Mouse (Mus musculus) E14TG2a.4 (cell line): ENCODE results near the gene Kcnip1.

Experiments used
- H3K27me3 ChIP-seq: 2 replicates; pipeline ENCODE4 v1.6.1; 2014; ENCODE audit warnings: low read length, control low read depth; ENCODE audit not compliant: insufficient read depth
- H3K36me3 ChIP-seq: 2 replicates; pipeline ENCODE4 v1.6.1; 2014; ENCODE audit warnings: low read length, control low read depth; ENCODE audit not compliant: insufficient read depth
- H3K4me1 ChIP-seq: replicated peaks from 2 replicates; pipeline ENCODE4 v1.6.1; 2014; ENCODE audit warnings: low read depth, low read length, control low read depth
- H3K4me3 ChIP-seq: replicated peaks from 2 replicates; pipeline ENCODE4 v1.5.1; 2014; ENCODE audit warnings: mild to moderate bottlenecking, low read length
- H3K9me3 ChIP-seq: 2 replicates; pipeline ENCODE4 v1.6.1; 2014; ENCODE audit warnings: low read length, control low read depth
- CTCF ChIP-seq: conservative IDR thresholded peaks from 2 replicates; pipeline ENCODE4 v1.5.1; 2014; ENCODE audit warnings: low read length
- NANOG ChIP-seq: IDR thresholded peaks from 2 replicates; pipeline ENCODE4 v1.6.1; 2014; ENCODE audit warnings: borderline replicate concordance, low read length, mixed read lengths
- POU5F1 ChIP-seq: IDR thresholded peaks from 2 replicates; pipeline ENCODE4 v1.6.1; 2014; ENCODE audit warnings: low read length, borderline replicate concordance

Gene Kcnip1

DNA sequence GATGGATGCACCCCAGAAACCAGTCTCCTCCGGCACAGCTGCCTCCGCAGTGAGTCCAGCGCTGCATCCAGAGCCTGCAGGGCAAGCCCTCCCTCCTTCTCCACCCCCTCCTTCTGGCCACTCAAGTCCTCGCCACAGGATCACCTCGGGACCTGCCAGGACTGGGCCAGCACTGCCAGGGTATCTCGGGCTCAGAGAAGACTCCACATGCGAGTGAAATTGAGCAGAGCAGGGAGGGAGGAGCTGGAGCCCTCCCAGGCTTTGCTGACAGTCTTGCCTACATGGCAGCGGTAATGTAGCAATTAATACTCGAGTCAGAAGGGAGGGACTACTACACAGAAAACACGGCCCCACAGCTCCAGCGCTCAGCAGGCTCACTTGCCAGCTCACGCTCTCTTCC is at the start of gene Kcnip1:
Gene Kcnip1, minus strand, starts transcription at position 215 of the 400 bp plus-strand sequence.
- peaks cover 39% of the 10 kb centered on the region for H3K27me3 ChIP-seq
- H3K4me3 ChIP-seq = no peak within 1 kb of the TSS
- H3K9me3 ChIP-seq = no peaks in the 10 kb centered on the region
- H3K36me3 ChIP-seq = no peaks in the 10 kb centered on the region
- H3K4me1 ChIP-seq = no peaks in the 10 kb centered on the region
- TF ChIP-seq NANOG = no peak

DNA sequence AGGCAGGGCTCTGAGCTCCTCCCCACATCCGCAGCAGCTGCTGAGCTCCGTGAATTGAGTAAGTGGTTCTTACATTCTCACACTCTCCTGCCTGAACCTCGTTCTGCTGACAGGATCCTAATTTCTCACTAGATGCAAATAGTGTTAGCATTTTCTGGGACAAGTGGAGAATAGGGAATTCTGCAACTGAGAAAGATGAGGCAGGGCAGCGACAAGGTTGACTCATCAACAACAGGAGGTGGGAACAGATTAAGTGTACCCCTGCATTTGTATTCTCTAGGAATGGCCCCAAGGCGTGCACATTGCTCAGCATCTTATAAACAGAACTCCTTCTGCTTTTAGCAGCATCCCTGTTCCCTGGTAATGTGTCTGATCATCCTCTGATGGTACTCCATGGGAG is 47.1 kb upstream of the Kcnip1 start:
- no peak for TF ChIP-seq POU5F1
- no peak for TF ChIP-seq CTCF
- TF ChIP-seq NANOG = no peak
- no peaks in the 10 kb centered on the region for H3K4me1 ChIP-seq
- H3K9me3 ChIP-seq = no peaks in the 10 kb centered on the region
- H3K27me3 ChIP-seq = no peaks in the 10 kb centered on the region
- H3K4me3 ChIP-seq = no peak overlapping the region
- no peaks in the 10 kb centered on the region for H3K36me3 ChIP-seq

DNA sequence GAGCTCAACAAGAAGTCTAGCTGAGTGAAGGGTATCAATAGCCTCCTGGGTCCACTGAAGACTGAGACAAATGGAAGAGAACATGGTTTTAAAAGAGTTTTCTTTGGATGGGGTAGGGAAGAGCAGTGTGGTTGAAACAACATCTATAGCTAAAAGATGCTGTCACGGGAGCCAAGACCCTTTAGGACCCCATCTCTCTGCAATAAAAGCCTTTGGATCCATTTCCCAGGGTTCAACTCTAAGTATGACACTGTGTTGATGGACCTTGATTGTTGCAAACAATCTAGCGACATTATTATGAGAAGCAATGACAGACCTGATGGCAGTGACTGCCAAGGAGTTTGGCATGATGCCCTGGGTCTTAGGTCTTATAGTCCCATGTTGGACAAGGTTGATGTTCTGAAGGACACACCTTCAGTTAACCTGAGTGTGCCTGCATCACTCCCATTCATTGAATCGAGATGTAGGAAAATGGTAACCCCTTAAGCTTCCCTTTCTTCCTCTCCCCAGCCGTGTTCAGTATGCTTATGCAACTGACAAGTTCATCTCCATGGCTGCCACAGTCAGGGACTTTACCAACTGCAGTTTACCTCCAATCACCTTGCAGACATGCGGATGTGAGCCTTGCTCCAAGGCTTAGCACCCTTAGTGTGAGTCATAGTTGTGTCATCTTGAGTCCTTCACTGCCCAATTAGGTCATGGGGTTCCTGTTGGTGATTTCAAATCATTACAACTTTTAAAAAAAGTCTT is 43.1 kb upstream of the Kcnip1 start:
- no peaks in the 10 kb centered on the region for H3K4me1 ChIP-seq
- no peak overlapping the region for H3K4me3 ChIP-seq
- no peaks in the 10 kb centered on the region for H3K27me3 ChIP-seq
- TF ChIP-seq POU5F1 = no peak
- TF ChIP-seq CTCF = no peak
- no peak for TF ChIP-seq NANOG
- no peaks in the 10 kb centered on the region for H3K36me3 ChIP-seq
- no peaks in the 10 kb centered on the region for H3K9me3 ChIP-seq

DNA sequence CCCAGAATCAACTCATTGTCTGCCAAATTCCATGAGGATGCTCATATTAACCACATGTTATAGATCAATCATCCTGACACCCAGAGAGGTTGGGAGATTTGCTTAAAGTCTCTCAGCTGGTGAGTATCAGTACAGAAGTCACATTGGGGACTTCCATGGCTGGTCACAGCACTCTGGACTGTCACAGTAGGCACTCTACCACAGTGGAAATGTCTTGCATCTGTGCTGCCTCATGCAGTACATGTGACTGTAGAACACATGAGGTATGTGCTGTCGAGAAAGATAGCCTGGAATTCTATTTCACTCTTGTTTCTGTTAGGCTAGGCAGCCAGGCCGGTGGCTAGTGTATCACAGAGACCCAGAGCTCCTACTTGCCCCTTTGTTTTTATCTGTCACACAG is 41.8 kb upstream of the Kcnip1 start:
- Histone ChIP-seq H3K4me1 (no peaks in the 10 kb centered on the region), H3K4me3 (no peak overlapping the region), H3K36me3 (no peaks in the 10 kb centered on the region), H3K27me3 (no peaks in the 10 kb centered on the region), H3K9me3 (no peaks in the 10 kb centered on the region)
- no peak for TF ChIP-seq CTCF
- no peak for TF ChIP-seq POU5F1
- TF ChIP-seq NANOG = no peak

DNA sequence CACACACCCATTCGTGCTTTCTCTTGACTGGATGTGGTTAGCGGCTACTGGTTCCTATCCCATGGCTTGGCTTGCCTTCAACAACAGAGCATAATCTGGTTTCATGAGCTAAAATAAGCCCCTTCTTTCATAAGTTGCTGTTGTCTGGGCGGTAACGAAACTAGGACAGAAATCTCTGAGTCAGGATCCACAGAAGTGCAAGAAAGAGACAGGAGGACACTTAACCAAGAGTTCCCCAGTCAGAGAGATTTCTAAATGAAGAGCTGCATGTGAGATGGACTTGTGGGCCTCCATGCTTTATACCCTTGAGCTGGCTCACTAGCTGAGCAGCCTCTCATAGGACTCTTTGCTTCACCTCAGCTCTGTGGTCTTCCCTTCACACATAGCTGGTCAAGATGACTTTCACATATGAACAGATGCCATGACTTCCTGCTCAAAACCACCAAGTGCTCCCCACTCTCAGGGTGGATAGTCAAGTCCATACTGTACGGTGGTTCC is 41.1 kb upstream of the Kcnip1 start:
- Histone ChIP-seq H3K36me3 (no peaks in the 10 kb centered on the region), H3K27me3 (no peaks in the 10 kb centered on the region), H3K9me3 (no peaks in the 10 kb centered on the region), H3K4me3 (no peak overlapping the region), H3K4me1 (no peaks in the 10 kb centered on the region)
- TF ChIP-seq NANOG = no peak
- no peak for TF ChIP-seq POU5F1
- no peak for TF ChIP-seq CTCF

DNA sequence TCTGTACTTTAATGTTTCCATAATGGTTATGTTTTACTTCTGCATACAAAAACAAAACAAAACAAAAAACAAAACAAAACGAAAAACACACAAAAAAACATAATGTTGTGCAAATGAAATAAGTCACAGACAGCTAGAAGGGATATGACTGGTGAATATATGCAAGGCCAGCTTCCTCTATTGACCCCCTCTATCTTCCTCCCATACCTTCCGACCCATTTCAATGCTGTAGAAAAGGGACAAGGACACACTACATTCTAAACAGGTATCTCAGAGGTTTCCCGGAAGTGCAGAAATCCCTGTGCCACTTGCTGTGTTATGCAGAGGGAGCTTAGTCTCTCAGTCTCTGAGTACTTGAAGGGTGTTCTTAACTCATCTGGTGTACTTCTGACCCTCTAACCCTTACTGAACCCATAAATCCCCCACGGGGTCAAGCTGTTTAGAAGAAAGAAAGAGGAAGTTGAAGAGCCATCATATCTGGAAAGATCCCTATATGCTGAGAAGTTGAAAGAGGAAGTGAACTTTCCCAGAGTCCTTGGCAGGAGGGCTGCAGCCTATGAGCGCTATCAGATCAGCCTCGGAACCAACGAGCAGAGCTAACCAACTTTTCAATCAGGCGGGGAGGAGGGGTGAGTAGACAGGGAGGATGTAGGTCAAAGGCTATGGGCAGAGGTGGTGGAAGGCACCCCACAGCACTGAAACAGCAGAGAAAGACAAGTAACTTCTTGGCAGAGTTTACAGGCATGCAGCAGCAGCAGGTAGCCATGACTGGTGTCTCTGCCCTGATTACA is 38.3 kb upstream of the Kcnip1 start:
- no peak for TF ChIP-seq CTCF
- TF ChIP-seq POU5F1 = no peak
- no peak for TF ChIP-seq NANOG

DNA sequence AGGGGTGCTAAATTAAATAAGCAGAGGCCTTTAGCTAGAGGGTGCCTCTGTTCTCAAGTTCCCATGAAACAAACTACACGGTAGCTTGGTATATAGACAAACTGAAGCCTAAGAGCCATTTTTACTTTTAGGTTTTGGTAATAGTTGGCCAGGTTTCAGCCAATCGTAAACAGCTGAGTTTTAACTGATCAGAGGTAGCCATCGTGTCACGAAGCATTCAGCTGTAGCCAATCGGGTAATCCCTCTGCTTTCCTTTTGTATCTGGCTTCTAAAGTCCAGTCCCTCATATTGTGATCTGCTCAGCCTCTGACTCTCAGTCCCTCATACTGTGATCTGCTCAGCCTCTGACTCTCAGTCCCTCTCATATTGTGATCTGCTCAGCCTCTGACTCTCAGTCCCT is 36.7 kb upstream of the Kcnip1 start:
- Histone ChIP-seq H3K9me3 (no peaks in the 10 kb centered on the region), H3K4me3 (no peak overlapping the region), H3K36me3 (no peaks in the 10 kb centered on the region), H3K27me3 (no peaks in the 10 kb centered on the region), H3K4me1 (no peaks in the 10 kb centered on the region)
- TF ChIP-seq CTCF (no peak), POU5F1 (no peak), NANOG (no peak)

More for the DNA sequence above, 38.3 kb upstream of the Kcnip1 start:
- Histone ChIP-seq H3K27me3 (no peaks in the 10 kb centered on the region), H3K4me3 (no peak overlapping the region), H3K4me1 (no peaks in the 10 kb centered on the region), H3K9me3 (no peaks in the 10 kb centered on the region), H3K36me3 (no peaks in the 10 kb centered on the region)

DNA sequence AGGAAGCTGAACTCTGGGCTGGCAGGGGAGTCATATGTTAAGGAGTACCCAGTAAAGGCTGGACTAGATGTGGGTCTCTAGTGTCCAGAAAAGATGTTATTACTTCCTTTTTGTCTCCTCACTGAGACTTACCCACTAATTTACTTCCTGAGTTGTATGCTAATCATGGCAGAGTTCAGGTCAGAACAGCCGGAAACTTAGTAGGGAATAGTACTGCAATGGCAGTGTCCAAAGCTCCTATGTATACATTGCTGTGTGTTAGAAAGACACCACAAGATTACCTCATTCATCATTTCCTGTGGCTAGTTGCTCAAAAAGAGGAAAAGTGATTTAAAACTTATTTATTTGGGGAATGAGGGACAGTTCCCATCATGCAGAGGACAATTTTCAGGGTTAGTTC is 32.1 kb upstream of the Kcnip1 start:
- Histone ChIP-seq H3K4me1 (no peaks in the 10 kb centered on the region), H3K4me3 (no peak overlapping the region)
- TF ChIP-seq NANOG (no peak), CTCF (no peak), POU5F1 (no peak)

More for the DNA sequence above, 32.1 kb upstream of the Kcnip1 start:
- Histone ChIP-seq H3K27me3 (no peaks in the 10 kb centered on the region), H3K36me3 (no peaks in the 10 kb centered on the region), H3K9me3 (peaks cover 3% of the 10 kb centered on the region; the same call in 1 of the 2 replicates)
